Mouse (Mus musculus) megakaryocyte-erythroid progenitor cell, adult 5-6 weeks (primary cell): ENCODE results near the gene Phldb1. TPM values are rescaled to one million over a fixed set of nuclear protein-coding genes. Genes with fewer than 3 reads are reported as not detected.

Source experiments
- total RNA-seq, 2 experiments: library from RNA; stranded (forward) in 1 of 2; stranded (reverse) in 1 of 2; fragments of 200-1000, 215-1000 nt in 1 of 2; fragments of >200 nt in 1 of 2; fragmentation: Nextera tagmentation in 1 of 2; gene quantifications; 2 replicates each; pipeline ENCODE4 v1.2.3; 2014 to 2017

Gene Phldb1
- total RNA-seq, 2 experiments from 2014 or later: 1.6 to 3.7 TPM

Other genes starting within 250 kb of the Phldb1 start
- 0.54 and 6.2 TPM in 2 replicates for gene Cxcr5, start 173.3 kb downstream of the Phldb1 start, total RNA-seq (2014; fragmentation: Nextera tagmentation)
- 0.08 and 1.8 TPM in 2 replicates for gene Cxcr5, start 173.3 kb downstream of the Phldb1 start, total RNA-seq (2017)
- 73.6 and 92.1 TPM in 2 replicates for gene Ddx6, start 130.3 kb downstream of the Phldb1 start, total RNA-seq (2014; fragmentation: Nextera tagmentation)
- gene Ddx6, start 130.3 kb downstream of the Phldb1 start, total RNA-seq (2017): 76.4 and 93.3 TPM in 2 replicates
- gene Treh, start 62.0 kb downstream of the Phldb1 start, total RNA-seq (2014; fragmentation: Nextera tagmentation): not detected in 2 replicates
- gene Treh, start 62.0 kb downstream of the Phldb1 start, total RNA-seq (2017): not detected in 2 replicates
- gene Arcn1, start 32.6 kb upstream of the Phldb1 start, total RNA-seq (2014; fragmentation: Nextera tagmentation): 111 and 119 TPM in 2 replicates
- gene Arcn1, start 32.6 kb upstream of the Phldb1 start, total RNA-seq (2017): 177 and 182 TPM in 2 replicates
- 27.7 and 31.3 TPM in 2 replicates for gene Ift46, start 32.7 kb upstream of the Phldb1 start, total RNA-seq (2014; fragmentation: Nextera tagmentation)
- gene Ift46, start 32.7 kb upstream of the Phldb1 start, total RNA-seq (2017): 24.1 and 28.7 TPM in 2 replicates
- gene Tmem25, start 64.1 kb upstream of the Phldb1 start, total RNA-seq (2014; fragmentation: Nextera tagmentation): not detected in 2 replicates
- 0.28 TPM in 1 of 2 replicates, not detected in the other for gene Tmem25, start 64.1 kb upstream of the Phldb1 start, total RNA-seq (2017)
- gene Ttc36, start 67.9 kb upstream of the Phldb1 start, total RNA-seq (2014; fragmentation: Nextera tagmentation): not detected in 2 replicates
- gene Ttc36, start 67.9 kb upstream of the Phldb1 start, total RNA-seq (2017): not detected in 2 replicates
- 97.4 and 110 TPM in 2 replicates for gene Kmt2a, start 146.1 kb upstream of the Phldb1 start, total RNA-seq (2014; fragmentation: Nextera tagmentation)
- 14.0 and 23.6 TPM in 2 replicates for gene Kmt2a, start 146.1 kb upstream of the Phldb1 start, total RNA-seq (2017)
- 751 and 827 TPM in 2 replicates for gene Atp5l, start 185.5 kb upstream of the Phldb1 start, total RNA-seq (2014; fragmentation: Nextera tagmentation)
- gene Atp5l, start 185.5 kb upstream of the Phldb1 start, total RNA-seq (2017): 149 and 255 TPM in 2 replicates
- 58.0 and 64.3 TPM in 2 replicates for gene Ube4a, start 230.4 kb upstream of the Phldb1 start, total RNA-seq (2014; fragmentation: Nextera tagmentation)
- 40.6 and 50.2 TPM in 2 replicates for gene Ube4a, start 230.4 kb upstream of the Phldb1 start, total RNA-seq (2017)
- 2.3 and 17.7 TPM in 2 replicates for gene Cd3g, start 245.2 kb upstream of the Phldb1 start, total RNA-seq (2014; fragmentation: Nextera tagmentation)
- gene Cd3g, start 245.2 kb upstream of the Phldb1 start, total RNA-seq (2017): 2.6 and 14.6 TPM in 2 replicates
- 5.5 and 24.0 TPM in 2 replicates for gene Cd3d, start 246.6 kb upstream of the Phldb1 start, total RNA-seq (2014; fragmentation: Nextera tagmentation)
- gene Cd3d, start 246.6 kb upstream of the Phldb1 start, total RNA-seq (2017): not detected in 2 replicates